Mouse (Mus musculus) lung, adult 2 months (tissue): ENCODE measurements at regions not wholly inside any gene's neighbourhood (a gene's known extent, or its start where the extent isn't known, plus 50 kb on each side); places are given as distances from the start of the nearest gene placed in this dataset.

Source experiments
- DNase-seq: peaks from one replicate; pipeline ENCODE4 v3.0.0; 2022
- H3K4me1 ChIP-seq: fragments of 200-500 bp; 2 replicates; pipeline ENCODE4 v1.6.1; 2011; ENCODE audit warnings: low read length; ENCODE audit not compliant: control insufficient read depth, insufficient read depth
- H3K4me3 ChIP-seq: fragments of 200-500 bp; replicated peaks from 2 replicates; pipeline ENCODE3; 2011; ENCODE audit warnings: low read depth, mild to moderate bottlenecking, control low read depth, low read length; ENCODE audit errors: extremely low read depth
- CTCF ChIP-seq: fragments of 200-500 bp; IDR thresholded peaks from 2 replicates; pipeline ENCODE4 v1.5.1; 2011; ENCODE audit warnings: mild to moderate bottlenecking, low read length, control low read depth; ENCODE audit not compliant: insufficient read depth
- POLR2A ChIP-seq: fragments of 200-500 bp; IDR thresholded peaks from 2 replicates; pipeline ENCODE4 v1.6.1; 2011; ENCODE audit warnings: low read depth, mild to moderate bottlenecking, control low read depth, low read length, borderline replicate concordance; ENCODE audit errors: extremely low read depth
- WGBS: fragments of 180-500 bp; shearing (Covaris S2); methylation state at CpG from one replicate; pipeline ENCODE4 v1.1.7; 2018; 5-methylcytosine and 5-hydroxymethylcytosine counted together

DNA sequence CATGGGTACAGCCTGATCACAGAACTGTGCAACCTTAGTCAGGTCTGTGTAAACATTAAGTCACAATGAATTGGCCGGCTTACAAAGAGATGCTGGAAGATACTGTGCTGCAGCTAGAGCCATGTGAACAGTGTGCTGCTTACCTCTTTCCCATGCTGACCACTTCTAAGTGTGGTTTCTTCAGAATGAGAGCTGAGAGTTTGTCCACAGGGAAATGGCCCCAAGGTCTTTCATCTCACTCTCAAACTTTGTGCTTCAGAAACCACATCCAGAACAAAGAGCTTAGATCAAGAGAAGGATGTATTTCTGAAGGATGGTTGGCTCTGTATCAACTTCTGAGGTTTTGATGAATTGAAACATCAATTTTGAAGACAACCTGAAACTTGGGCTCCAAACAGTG is 165.7 kb downstream of the Lrrc3b start:
- no peak for DNase-seq
- no peak overlapping the region for H3K4me3 ChIP-seq
- H3K4me1 ChIP-seq: no peaks in the 10 kb centered on the region
- 26% methylated on average over 1 of the region's 1 CpGs for WGBS
- TF ChIP-seq POLR2A (no peak), CTCF (no peak)

DNA sequence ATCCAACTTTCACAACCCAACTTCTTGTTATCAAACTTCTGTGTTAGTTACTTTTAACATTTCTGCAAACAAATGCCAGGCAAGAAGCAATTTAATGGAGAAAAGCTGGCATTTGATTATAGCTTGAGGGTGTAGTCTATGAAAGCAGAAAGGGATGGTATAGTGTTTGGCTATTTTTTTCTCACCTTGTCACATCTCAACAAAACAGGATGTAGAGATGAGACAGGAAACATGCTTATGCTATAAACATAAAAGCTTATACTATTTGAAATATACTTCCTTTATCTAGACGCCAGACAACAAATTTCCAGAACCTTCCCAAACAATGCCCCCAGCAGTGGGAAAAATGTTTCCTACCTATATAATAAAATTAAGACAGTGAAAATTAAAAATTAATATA is 166.4 kb downstream of the Lrrc3b start:
- H3K4me3 ChIP-seq: no peak overlapping the region
- 57% methylated on average over 1 of the region's 1 CpGs for WGBS
- DNase-seq: no peak
- no peak for TF ChIP-seq CTCF
- no peak for TF ChIP-seq POLR2A
- H3K4me1 ChIP-seq: no peaks in the 10 kb centered on the region

GRCm38 (mm10) chr14:15266287-15266686 is 172.5 kb downstream of the Lrrc3b start:
- peak; percentile 6; the same call in 1 of the 2 replicates for TF ChIP-seq CTCF
- TF ChIP-seq POLR2A: no peak
- WGBS: 77% methylated on average over 1 of the region's 1 CpGs
- DNase-seq: no peak

DNA sequence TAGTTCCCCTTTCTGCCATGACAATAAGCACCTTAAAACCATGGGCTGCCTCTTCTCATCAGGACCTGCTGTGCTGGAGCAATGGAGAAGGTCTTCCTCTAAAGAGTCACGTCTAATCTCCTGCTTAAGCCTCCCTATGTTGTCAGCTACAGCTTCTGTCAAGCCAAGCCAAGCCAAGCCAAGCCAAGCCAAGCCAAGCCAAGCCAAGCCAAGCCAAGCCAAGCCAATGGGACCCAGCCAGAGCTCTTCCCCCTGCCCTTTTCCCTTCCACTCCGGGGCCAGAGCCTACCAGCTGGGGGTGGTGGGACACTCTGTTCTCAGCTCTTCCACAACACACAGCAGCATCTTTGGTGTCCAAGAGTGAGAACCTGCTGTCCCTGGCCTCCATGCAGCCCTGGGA is 175.8 kb downstream of the Lrrc3b start:
- WGBS: 60% methylated on average over 2 of the region's 2 CpGs
- no peaks in the 10 kb centered on the region for H3K4me1 ChIP-seq
- no peak for DNase-seq
- TF ChIP-seq CTCF: no peak
- TF ChIP-seq POLR2A: no peak
- H3K4me3 ChIP-seq: no peak overlapping the region

More at GRCm38 (mm10) chr14:15266287-15266686, 172.5 kb downstream of the Lrrc3b start:
- Histone ChIP-seq H3K4me1 (no peaks in the 10 kb centered on the region), H3K4me3 (no peak overlapping the region)

- DNase-seq: no peak
- no peak overlapping the region for H3K4me3 ChIP-seq
- TF ChIP-seq POLR2A: no peak
- TF ChIP-seq CTCF: no peak
- no peaks in the 10 kb centered on the region for H3K4me1 ChIP-seq
These were observed 183.1 kb downstream of the Lrrc3b start for GRCm38 (mm10) chr14:15255729-15256128.

- WGBS: 50% methylated on average over 2 of the region's 2 CpGs
- DNase-seq: no peak
- Histone ChIP-seq H3K4me3 (no peak overlapping the region), H3K4me1 (no peaks in the 10 kb centered on the region)
- TF ChIP-seq POLR2A: no peak
- TF ChIP-seq CTCF: no peak
These were observed 233.2 kb downstream of the Lrrc3b start for GRCm38 (mm10) chr14:15205626-15206025.

DNA sequence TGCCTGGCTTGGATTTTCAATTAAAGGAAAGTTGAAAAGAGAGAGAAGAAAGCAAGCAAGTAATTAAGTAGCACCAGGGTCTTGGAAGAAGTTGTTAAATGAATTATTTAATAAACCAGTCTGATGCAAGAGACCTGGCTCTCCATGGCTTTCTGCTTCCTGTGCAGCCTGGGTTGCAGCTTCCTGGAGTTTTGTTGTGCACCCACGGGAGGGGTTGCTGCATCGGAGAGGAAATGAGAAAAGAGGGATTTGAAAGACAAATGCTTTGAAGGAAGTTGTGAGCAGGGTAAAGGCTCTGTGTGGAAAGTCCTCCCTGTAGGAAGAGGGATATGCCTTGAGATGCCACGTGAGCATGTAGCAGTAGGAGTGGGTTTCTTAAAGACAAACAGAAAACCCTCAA is 234.5 kb downstream of the Lrrc3b start:
- DNase-seq: no peak
- no peak overlapping the region for H3K4me3 ChIP-seq
- H3K4me1 ChIP-seq: no peaks in the 10 kb centered on the region
- 31% methylated on average over 3 of the region's 3 CpGs for WGBS
- TF ChIP-seq CTCF (no peak), POLR2A (no peak)
